Mouse (Mus musculus): ENCODE measurements around the gene Eme1.

GRCm38 (mm10) chr11:94597319-94597718 lies 56.4 kb downstream of the Eme1 start:
- TF ChIP-seq POLR2A (IDR thresholded peaks at IDR 0.05; ENCODE audit: insufficient read length, low read depth) (no peak), USF1 (IDR thresholded peaks at IDR 0.05; ENCODE audit: low read depth) (no peak), MYOD1 (IDR thresholded peaks at IDR 0.05; ENCODE audit: control insufficient read depth in 1 of 3, insufficient read length in 2 of 3, low read depth in 2 of 3) (no peak), MAX (IDR thresholded peaks at IDR 0.05; ENCODE audit: low read depth) (no peak), TCF12 (IDR thresholded peaks at IDR 0.05; ENCODE audit: insufficient read depth, poor library complexity, severe bottlenecking) (no peak), SRF (IDR thresholded peaks at IDR 0.05; ENCODE audit: control insufficient read depth, insufficient read length, low read depth) (no peak), CEBPB (IDR thresholded peaks at IDR 0.05; ENCODE audit: insufficient read depth, poor library complexity, severe bottlenecking) (no peak), POLR2AphosphoS2 (IDR thresholded peaks at IDR 0.05; ENCODE audit: insufficient read length, low read depth) (no peak), E2F4 (IDR thresholded peaks at IDR 0.05; ENCODE audit: insufficient read depth) (no peak), MYOG (IDR thresholded peaks at IDR 0.05; ENCODE audit: control insufficient read depth in 1 of 3, insufficient read depth in 1 of 3, insufficient read length in 2 of 3, low read depth in 2 of 3) (no peak)
